Mouse (Mus musculus) testis, adult 2 months (tissue): ENCODE results near the gene Simc1.

Experiments used
- CTCF ChIP-seq: fragments of 200-500 bp; IDR thresholded peaks from 2 replicates; pipeline ENCODE4 v1.5.1; 2012; ENCODE audit warnings: low read depth, mild to moderate bottlenecking, inconsistent platforms, low read length, moderate library complexity; ENCODE audit not compliant: control insufficient read depth, insufficient read depth, insufficient replicate concordance
- POLR2A ChIP-seq: fragments of 200-500 bp; IDR thresholded peaks from 2 replicates; pipeline ENCODE4 v1.6.1; 2012; ENCODE audit warnings: low read depth, mild to moderate bottlenecking, inconsistent platforms, low read length, moderate library complexity; ENCODE audit not compliant: control insufficient read depth

DNA sequence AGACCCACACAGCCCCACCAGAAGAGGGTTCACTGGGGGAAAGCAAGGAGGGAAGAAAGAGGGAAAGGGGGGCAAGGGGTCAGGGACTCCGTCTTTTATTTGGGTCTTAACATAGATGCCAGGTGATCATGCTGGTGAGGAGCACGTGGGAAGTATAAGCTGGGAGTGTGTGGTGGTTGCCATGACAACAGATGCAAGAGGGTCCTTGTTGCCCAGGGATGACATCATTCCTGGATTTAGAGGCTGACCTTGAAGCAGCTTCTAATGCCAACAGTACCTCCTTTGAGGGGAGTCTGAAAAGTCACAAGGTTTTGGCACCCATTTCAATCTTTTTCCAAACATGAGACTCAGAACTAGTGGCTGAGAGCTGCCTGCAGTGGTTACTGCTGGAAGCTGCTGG lies 68.1 kb downstream of the Simc1 start:
- TF ChIP-seq CTCF (no peak), POLR2A (no peak)
